Mouse (Mus musculus) testis, adult 2 months (tissue): ENCODE results near the gene Lkaaear1.

Experiments used
- CTCF ChIP-seq: fragments of 200-500 bp; IDR thresholded peaks from 2 replicates; pipeline ENCODE4 v1.5.1; 2012; ENCODE audit warnings: low read depth, mild to moderate bottlenecking, inconsistent platforms, low read length, moderate library complexity; ENCODE audit not compliant: control insufficient read depth, insufficient read depth, insufficient replicate concordance
- POLR2A ChIP-seq: fragments of 200-500 bp; IDR thresholded peaks from 2 replicates; pipeline ENCODE4 v1.6.1; 2012; ENCODE audit warnings: low read depth, mild to moderate bottlenecking, inconsistent platforms, low read length, moderate library complexity; ENCODE audit not compliant: control insufficient read depth

DNA sequence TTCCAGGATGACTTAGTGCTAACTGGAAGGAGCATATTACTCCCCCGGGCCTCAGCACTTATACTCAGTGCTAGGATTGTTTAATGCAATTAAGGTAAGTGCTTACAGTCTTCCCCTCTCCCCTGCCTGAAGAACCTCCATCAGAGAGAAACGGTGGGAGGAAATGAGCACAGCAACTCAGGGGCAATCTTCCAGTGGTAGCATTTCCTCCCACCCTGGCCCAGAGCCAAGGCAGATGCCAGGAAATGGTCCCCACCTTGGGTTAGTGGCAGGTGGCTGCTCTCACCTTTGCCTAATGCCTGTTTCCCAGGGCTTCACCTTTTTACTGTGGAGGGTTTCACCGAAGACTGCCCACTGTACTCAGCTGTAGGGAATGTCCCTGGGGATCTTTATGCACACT lies 31.8 kb upstream of the Lkaaear1 start:
- TF ChIP-seq POLR2A (no peak), CTCF (no peak)
